Mouse (Mus musculus) brain, adult 2 months (tissue): ENCODE results near the gene Ermard.
"Not testable (repeated sequence)": the region's sequence is repeated elsewhere in the genome, so short reads cannot be mapped to it uniquely, and the experiment has no call there.

Source experiments
- DNase-seq: peaks from one replicate; pipeline ENCODE4 v3.0.0; 2011; ENCODE audit warnings: low read depth, low spot score

Gene Ermard

DNA sequence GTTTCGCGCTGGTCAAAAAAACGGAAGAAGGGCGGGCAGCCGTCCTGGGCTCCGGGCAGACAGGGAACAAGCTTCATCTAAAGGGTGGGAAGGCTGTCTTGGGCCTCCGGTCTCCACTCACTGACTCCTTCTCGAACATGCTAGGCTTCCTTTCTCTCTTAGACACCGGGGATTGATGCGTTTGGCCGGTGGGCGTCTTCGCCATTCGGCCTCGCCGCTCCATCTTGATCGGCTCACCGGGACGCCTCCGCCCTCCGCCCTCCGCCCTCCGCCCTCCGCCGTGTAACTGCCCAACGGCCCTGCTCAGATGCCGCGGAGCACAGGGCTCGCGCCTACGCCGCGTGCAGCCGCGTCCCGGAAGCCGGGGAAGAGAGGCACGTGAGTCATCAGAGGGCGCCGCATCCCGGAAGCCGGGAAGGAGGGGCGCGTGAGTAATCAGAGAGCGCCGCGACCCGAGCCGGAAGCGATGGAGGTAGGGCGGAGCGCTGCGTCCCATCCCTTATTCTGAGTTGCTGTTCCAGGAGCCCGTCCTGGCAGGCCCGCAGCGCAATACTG lies at the start of gene Ermard, which contains the start of the genes Tcte3 and Gm3448:
TSS of gene Ermard (plus strand) at position 34 of the 555 bp plus-strand sequence.
TSS of gene Tcte3 (minus strand) at position 314 of the 555 bp plus-strand sequence.
TSS of gene Gm3448 (minus strand) at position 363 of the 555 bp plus-strand sequence.
- DNase-seq = not testable (repeated sequence)

DNA sequence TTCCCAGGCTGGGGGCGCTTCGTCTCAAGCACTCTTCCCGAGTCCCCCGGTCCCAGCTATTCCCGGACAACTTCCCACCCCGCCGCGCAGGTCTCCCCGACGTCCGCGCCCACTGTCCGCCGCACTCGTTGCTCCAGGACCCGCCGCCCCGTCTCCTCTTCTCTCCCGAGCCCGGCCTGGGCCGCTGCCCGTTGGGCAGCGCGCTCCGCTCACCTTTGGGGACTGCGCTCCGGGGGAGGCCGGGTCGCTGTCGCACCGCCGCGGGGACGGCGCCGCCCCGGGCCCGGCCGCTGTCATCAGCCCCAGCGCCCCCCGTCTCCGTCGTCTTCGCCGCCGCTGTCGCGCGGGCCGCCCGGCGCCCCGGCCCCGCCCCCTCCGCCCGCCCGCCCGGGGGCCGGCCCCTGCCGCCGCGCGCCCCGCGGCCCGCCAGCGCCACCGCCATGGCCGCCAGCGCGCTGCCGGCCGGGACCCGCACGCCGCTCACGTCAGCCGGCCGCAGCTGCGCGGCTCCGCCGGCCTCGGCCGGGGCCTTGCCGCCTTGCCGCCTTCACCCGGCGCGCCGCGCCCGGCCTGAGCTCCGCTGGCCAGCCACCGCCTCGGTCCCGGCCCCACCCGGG lies 48.4 kb upstream of the Ermard start:
- DNase-seq = not testable (repeated sequence)

DNA sequence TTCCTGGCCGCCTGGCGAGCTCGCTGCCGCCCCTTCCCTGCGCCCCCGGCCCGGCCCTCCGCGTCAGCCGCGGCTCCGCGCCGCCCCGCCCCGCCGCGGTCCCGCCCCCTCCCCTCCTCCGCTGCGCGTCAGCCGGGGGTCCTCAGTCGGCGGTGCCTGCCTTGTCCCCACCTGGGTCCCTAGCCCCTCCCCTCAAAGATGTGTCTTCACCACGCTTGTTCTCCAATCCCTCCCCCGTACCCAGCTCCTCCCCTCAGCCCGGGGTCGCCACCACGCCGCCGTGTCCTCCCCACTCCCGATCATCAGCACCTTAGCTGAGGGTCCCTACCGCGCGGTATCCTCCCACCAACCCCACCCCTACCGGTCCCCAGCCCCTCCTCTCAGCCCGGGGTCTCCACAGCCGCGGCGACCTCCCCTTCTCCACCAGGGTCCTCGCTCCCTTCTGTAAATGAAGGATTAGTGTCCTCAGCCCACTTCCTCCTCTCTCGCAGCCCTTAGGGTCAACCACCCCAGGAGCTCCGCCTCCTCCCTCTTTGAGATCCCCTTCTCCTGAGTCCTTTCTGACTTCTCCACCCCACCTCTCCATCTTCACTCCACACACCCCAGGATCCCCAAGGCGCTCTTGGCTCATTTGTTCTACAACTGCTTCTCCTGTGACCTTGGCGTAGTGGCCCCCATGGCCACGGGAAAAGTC lies 47.7 kb upstream of the Ermard start:
- DNase-seq = not testable (repeated sequence)

DNA sequence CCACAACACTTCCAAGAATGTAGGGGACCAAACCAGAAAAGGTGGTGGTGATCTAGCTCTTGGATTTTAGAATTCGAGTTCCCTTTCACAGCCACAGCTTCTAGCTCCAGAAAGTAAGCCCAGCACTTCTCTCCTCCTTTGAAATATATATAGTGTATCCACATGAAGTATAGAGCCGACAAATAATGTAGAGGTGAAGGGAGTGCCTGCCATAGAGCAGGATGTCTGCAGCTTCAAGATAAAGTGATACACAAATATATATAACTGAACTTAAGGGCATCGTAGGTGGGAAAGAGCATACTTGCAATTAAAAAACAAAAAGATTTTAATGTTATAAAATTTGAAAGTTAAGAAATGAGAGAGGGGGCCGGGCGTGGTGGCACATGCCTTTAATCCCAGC lies 46.9 kb upstream of the Ermard start:
- DNase-seq = not testable (repeated sequence)

DNA sequence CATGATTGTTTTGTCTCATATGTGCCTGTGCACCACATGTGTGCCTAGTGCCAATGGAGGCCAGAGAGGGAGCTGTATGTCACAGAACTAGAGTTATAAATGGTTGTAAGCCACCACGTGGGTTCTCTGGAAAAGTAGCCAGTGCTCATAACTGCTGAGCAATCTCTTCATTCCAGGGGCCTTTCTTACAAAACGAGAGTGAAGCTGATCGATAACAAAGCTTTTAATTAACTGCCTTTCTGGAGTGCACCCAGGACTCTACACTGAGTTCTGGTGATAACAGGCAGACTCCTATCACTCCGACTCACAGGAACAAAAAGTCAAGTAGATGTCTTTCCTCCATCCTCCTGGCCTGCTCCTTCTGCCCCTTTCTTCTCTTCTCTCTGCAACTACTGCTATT lies 41.0 kb upstream of the Ermard start:
- DNase-seq = not testable (repeated sequence)

DNA sequence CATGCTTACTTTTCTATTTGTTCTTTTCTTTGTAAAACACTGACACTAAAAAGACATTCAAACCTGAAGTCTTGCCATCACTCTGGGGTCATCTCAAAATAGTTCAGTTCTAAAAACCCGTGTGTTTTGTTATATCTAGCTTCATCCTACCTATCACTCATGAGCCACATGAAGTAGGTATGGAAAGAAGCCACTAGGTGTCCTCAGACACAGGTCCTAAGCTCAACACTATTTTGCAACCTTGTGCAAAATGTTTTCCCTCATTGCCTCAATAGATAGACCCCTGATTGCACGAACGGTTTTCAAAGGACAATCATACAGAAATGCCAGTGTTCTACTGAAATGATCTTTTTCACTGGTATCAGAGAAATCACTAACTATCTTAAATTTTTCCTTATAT lies 31.9 kb upstream of the Ermard start:
- DNase-seq = not testable (repeated sequence)

DNA sequence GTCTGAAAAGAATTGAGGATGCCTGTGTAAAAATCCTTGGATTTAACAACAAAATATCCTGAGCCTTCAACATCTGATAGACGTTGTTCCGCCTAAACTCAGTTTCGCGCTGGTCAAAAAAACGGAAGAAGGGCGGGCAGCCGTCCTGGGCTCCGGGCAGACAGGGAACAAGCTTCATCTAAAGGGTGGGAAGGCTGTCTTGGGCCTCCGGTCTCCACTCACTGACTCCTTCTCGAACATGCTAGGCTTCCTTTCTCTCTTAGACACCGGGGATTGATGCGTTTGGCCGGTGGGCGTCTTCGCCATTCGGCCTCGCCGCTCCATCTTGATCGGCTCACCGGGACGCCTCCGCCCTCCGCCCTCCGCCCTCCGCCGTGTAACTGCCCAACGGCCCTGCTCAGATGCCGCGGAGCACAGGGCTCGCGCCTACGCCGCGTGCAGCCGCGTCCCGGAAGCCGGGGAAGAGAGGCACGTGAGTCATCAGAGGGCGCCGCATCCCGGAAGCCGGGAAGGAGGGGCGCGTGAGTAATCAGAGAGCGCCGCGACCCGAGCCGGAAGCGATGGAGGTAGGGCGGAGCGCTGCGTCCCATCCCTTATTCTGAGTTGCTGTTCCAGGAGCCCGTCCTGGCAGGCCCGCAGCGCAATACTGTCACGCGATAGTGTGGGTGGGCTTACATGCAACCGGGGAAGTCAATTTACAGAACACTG lies 31.1 kb upstream of the Ermard start, which contains the start of gene Gm3435:
TSS of gene Gm3435 (plus strand) at position 471 of the 708 bp plus-strand sequence.
- not testable (repeated sequence) for DNase-seq

DNA sequence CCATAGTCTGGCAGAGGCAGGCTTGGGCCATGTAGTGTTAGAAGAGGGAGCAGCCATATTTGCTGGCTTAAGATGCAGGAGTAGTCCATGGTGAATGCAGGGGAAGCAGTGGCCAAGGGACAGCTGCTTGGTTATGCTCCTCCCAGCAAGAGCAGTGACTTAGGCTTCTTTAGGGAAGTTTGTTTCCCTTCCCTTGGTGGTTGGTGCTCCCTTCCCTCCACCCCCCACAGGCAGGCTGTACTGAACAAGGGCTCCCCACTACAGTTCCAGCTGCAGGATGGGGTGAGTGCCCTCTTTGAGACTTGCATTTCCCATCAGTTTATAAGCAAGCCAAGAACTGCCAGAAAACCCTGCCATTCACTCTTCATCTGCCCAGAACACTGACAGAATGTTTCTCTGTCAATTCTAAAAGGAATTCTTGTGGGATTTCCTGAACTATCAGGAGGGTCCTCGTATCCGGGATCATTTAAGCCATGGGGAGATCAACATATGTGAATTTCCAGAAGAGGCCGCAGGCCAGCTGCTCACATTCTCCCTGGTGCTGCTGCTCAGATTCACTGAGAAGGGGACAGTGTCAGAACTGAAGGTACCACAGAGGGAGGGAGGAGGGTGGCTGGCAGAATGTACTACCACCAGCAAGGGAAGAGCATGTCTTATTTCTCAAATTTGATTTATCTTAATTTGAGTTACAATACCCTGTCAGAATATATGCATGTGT lies 19.3 kb upstream of the Ermard start:
- DNase-seq = not testable (repeated sequence)

DNA sequence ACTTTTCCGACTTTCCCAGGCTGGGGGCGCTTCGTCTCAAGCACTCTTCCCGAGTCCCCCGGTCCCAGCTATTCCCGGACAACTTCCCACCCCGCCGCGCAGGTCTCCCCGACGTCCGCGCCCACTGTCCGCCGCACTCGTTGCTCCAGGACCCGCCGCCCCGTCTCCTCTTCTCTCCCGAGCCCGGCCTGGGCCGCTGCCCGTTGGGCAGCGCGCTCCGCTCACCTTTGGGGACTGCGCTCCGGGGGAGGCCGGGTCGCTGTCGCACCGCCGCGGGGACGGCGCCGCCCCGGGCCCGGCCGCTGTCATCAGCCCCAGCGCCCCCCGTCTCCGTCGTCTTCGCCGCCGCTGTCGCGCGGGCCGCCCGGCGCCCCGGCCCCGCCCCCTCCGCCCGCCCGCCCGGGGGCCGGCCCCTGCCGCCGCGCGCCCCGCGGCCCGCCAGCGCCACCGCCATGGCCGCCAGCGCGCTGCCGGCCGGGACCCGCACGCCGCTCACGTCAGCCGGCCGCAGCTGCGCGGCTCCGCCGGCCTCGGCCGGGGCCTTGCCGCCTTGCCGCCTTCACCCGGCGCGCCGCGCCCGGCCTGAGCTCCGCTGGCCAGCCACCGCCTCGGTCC lies 17.0 kb upstream of the Ermard start:
- not testable (repeated sequence) for DNase-seq

DNA sequence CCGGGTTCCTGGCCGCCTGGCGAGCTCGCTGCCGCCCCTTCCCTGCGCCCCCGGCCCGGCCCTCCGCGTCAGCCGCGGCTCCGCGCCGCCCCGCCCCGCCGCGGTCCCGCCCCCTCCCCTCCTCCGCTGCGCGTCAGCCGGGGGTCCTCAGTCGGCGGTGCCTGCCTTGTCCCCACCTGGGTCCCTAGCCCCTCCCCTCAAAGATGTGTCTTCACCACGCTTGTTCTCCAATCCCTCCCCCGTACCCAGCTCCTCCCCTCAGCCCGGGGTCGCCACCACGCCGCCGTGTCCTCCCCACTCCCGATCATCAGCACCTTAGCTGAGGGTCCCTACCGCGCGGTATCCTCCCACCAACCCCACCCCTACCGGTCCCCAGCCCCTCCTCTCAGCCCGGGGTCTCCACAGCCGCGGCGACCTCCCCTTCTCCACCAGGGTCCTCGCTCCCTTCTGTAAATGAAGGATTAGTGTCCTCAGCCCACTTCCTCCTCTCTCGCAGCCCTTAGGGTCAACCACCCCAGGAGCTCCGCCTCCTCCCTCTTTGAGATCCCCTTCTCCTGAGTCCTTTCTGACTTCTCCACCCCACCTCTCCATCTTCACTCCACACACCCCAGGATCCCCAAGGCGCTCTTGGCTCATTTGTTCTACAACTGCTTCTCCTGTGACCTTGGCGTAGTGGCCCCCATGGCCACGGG lies 16.4 kb upstream of the Ermard start:
- not testable (repeated sequence) for DNase-seq

DNA sequence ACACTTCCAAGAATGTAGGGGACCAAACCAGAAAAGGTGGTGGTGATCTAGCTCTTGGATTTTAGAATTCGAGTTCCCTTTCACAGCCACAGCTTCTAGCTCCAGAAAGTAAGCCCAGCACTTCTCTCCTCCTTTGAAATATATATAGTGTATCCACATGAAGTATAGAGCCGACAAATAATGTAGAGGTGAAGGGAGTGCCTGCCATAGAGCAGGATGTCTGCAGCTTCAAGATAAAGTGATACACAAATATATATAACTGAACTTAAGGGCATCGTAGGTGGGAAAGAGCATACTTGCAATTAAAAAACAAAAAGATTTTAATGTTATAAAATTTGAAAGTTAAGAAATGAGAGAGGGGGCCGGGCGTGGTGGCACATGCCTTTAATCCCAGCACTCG lies 15.5 kb upstream of the Ermard start:
- DNase-seq = not testable (repeated sequence)

DNA sequence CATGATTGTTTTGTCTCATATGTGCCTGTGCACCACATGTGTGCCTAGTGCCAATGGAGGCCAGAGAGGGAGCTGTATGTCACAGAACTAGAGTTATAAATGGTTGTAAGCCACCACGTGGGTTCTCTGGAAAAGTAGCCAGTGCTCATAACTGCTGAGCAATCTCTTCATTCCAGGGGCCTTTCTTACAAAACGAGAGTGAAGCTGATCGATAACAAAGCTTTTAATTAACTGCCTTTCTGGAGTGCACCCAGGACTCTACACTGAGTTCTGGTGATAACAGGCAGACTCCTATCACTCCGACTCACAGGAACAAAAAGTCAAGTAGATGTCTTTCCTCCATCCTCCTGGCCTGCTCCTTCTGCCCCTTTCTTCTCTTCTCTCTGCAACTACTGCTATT lies 9.6 kb upstream of the Ermard start:
- DNase-seq = not testable (repeated sequence)

DNA sequence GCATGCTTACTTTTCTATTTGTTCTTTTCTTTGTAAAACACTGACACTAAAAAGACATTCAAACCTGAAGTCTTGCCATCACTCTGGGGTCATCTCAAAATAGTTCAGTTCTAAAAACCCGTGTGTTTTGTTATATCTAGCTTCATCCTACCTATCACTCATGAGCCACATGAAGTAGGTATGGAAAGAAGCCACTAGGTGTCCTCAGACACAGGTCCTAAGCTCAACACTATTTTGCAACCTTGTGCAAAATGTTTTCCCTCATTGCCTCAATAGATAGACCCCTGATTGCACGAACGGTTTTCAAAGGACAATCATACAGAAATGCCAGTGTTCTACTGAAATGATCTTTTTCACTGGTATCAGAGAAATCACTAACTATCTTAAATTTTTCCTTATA lies 553 bp upstream of the Ermard start:
- DNase-seq = not testable (repeated sequence)

DNA sequence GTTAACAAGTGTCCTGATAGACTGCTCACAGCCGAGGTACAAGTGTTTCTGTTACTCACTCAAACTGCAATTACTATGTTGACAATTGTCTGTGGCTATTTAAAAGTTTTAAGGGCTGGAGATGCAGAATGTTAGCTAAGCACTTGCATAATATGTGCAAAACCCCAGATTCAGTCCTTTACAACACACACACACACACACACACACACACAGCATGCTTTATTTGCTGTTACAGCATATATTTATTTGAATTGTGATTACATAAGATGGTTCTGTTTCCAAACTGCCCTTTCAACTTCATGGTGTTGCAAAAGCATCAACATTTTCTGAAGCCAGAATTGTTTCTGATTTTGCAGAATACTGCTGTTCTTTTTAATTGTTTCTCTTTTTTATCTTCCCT lies 9.3 kb downstream of the Ermard start:
- DNase-seq = not testable (repeated sequence)

DNA sequence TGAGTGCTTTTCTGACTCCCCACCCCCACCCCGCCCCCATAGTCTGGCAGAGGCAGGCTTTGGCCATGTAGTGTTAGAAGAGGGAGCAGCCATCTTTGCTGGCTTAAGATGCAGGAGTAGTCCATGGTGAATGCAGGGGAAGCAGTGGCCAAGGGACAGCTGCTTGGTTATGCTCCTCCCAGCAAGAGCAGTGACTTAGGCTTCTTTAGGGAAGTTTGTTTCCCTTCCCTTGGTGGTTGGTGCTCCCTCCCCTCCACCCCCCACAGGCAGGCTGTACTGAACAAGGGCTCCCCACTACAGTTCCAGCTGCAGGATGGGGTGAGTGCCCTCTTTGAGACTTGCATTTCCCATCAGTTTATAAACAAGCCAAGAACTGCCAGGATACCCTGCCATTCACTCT lies 11.8 kb downstream of the Ermard start:
- DNase-seq = not testable (repeated sequence)

DNA sequence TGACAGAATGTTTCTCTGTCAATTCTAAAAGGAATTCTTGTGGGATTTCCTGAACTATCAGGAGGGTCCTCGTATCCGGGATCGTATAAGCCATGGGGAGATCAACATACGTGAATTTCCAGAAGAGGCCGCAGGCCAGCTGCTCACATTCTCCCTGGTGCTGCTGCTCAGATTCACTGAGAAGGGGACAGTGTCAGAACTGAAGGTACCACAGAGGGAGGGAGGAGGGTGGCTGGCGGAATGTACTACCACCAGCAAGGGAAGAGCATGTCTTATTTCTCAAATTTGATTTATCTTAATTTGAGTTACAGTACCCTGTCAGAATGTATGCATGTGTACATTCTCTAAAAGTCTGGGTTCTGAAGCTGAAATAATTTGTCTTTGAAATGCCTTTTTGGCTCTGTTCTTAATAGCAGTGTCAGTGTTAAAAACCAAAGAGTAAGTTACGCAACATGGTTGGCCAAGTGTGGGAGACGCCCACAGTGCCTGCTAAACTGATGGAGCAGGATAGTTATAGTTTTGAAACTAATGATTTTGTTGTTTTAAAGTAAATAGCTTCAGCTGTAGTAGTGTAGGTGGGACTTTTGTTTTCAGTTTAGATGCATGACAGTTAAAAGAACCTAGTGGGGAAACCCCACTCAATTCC lies 12.3 kb downstream of the Ermard start:
- not testable (repeated sequence) for DNase-seq

DNA sequence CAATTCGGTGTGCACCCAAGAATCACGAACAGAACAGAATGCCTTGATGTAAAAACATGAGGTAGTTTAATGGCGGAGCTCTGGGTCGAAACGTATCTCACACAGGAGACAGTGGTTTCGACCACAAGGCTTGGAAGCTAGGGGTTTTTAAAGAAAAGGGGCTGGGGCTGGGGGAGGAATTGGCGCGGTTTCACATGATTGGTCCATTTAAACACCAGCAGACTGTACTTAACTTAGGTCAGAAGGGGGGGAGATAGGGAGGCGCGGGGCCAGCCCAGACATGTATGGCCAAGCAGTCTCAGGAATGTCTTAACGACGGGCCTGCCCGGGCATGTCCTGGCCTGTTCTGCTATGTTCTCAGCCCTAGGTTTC lies 12.8 kb downstream of the Ermard start:
- not testable (repeated sequence) for DNase-seq

DNA sequence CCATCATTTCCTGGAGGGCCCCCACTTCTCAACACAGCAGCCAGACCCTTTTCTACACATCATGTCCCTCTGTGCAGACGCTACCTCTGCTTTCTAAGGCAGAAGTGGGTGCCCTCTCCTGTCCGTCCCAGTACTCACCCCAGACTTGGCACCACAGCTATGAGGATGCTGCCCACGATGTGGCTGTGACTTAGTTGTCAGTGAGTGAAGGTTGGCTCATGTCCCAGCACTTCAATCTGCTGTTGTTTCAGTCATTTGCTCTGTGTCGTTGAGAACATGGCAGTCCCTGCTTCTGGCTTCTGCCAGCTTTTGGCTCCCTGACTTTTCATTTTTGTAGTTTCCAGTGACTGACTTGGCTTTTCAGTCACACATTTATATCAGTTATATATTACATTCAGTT lies 14.9 kb downstream of the Ermard start:
- DNase-seq = peak; percentile 85

DNA sequence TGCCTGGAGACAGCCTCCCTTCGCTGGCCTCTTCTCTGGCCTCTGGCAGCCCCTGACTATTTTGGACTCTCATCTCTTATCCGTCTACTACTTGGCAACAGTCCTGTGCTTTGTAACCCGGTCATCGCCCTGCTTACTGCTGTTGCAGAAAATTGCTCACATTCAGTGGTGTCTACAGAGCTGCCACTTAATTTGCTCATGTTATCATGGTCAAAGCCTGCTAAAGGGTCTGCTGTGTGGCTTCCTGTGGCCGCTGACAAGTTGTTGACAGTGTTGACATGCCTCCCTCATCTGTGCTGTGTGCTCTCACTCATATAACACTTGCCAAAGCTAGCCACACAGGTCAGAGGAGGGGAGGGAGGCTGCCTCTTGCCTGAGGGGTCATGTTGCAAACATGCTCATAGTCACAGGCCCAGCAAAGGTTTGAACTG lies 17.2 kb downstream of the Ermard start:
- no peak for DNase-seq

DNA sequence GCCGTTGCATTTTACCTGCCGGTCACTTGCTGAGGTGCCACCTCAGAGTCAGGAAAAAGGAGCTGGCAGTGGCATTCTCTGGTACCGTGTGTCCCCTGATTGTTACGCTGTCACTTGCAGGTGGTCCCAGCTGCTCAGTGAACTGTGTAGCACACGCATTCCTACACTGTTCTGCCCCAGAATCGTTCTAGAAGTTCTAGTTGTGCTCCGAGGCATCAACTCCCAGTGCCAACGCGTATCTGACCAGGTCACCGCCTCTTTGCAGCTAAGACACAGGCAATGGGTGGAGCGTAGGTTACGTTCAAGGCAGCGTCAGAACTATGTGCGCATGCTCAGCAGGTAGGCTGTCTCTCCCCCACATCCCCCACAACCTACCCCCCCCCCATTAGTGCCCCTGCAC lies 18.6 kb downstream of the Ermard start:
- no peak for DNase-seq
